Mouse (Mus musculus): ENCODE measurements around the gene Swt1. TPM values are rescaled to one million over a fixed set of nuclear protein-coding genes. Genes with fewer than 3 reads are reported as not detected.

The Swt1 gene
- 41.6 TPM for polyA plus RNA-seq (2017; shearing (Covaris generic))

GRCm38 (mm10) chr1:151428263-151429221 lies at the start of gene Swt1, which contains the start of gene Trmt1l:
Gene Swt1, minus strand, starts transcription at chr1:151428455.
Gene Trmt1l, plus strand, starts transcription at chr1:151428542.

GRCm38 (mm10) chr1:151344283-151345108 lies 83.8 kb downstream of the Swt1 start, which contains the start of gene Ivns1abp:
Gene Ivns1abp, plus strand, starts transcription at chr1:151344477.

Other genes with a start within 250 kb of the Swt1 start
- gene Gm47985, start 245.9 kb downstream of the Swt1 start, polyA plus RNA-seq (2017; shearing (Covaris generic)), result not detected
- gene Gm8947, start 236.1 kb downstream of the Swt1 start, polyA plus RNA-seq (2017; shearing (Covaris generic)), result not detected
- gene Gm47995, start 230.0 kb downstream of the Swt1 start, polyA plus RNA-seq (2017; shearing (Covaris generic)), result not detected
- not detected for gene 3110040M04Rik, start 224.3 kb downstream of the Swt1 start, polyA plus RNA-seq (2017; shearing (Covaris generic))
- gene Gm47996, start 218.3 kb downstream of the Swt1 start, polyA plus RNA-seq (2017; shearing (Covaris generic)), result not detected
- gene Ivns1abp, start 84.0 kb downstream of the Swt1 start, polyA plus RNA-seq (2017; shearing (Covaris generic)), result 197 TPM
- gene Trmt1l, start 87 bp upstream of the Swt1 start, polyA plus RNA-seq (2017; shearing (Covaris generic)), result 90.7 TPM
- 96.2 TPM for gene Rnf2, start 72.5 kb upstream of the Swt1 start, polyA plus RNA-seq (2017; shearing (Covaris generic))
- gene Fam129a, start 142.7 kb upstream of the Swt1 start, polyA plus RNA-seq (2017; shearing (Covaris generic)), result 106 TPM